Mouse (Mus musculus) liver, adult (tissue): ENCODE measurements around the gene Tmprss9.

ENCODE experiments used
- GATA4 ChIP-seq: IDR thresholded peaks from 2 replicates; pipeline ENCODE4 v1.6.1; 2014; ENCODE audit warnings: mild to moderate bottlenecking, low read length; ENCODE audit not compliant: insufficient replicate concordance

Gene Tmprss9

GRCm38 (mm10) chr10:80934136-80934985, 62.7 kb downstream of the Tmprss9 start:
- no peak for TF ChIP-seq GATA4

GRCm38 (mm10) chr10:80935241-80935640, 63.6 kb downstream of the Tmprss9 start:
- no peak for TF ChIP-seq GATA4

DNA sequence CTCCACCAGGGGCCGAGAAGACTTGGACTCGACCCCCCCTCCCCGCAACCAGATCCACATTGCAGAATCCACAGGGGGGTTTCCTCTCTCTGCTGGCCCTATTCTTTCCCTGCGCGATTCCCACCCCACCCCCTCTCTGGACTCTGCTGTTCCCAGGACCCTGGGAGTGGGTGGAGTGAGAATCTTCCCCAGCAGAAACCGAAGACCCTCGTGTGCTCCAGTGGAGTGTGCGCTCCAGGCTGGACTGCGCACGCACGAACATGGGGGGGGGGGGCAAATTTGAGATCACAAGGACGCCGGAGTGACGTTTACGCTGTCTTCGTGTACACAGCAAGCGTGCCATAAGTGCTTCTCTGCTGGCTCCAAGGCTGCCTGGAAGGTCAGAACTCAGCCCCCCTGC, 64.0 kb downstream of the Tmprss9 start:
- no peak for TF ChIP-seq GATA4

DNA sequence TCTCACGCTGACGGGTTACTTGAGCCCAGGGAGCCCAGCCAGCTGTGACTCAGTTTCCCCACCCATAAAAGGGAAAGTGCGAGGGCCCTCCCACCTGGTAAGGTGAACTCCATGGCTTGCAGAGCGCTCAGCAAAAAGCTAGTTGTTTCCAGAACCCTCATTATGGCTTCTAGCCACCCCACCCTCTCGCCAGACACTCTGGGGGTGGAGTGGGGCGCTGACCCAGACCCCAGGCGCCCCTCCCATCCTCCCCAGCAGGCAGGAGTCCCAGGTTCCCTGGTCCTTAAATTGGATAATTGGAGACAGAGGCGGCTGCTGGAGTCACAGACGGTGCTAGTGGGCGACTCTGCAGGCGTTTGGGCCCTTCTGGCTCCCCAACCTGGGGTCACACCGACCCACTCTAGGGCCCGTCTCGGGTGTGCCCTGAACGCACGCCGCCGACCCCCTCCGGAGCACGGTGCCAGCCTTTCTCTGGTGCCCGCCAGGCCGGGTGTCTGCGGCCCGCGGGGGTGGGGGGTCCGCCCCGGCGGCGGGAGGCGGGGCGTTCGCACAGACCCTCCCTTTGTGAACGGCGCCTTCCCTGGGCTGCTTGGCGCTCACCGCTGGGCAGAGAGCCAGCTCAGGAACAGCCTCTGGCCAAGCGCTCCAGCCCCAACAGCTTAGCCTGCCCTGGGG, 64.6 kb downstream of the Tmprss9 start:
- TF ChIP-seq GATA4 = no peak

DNA sequence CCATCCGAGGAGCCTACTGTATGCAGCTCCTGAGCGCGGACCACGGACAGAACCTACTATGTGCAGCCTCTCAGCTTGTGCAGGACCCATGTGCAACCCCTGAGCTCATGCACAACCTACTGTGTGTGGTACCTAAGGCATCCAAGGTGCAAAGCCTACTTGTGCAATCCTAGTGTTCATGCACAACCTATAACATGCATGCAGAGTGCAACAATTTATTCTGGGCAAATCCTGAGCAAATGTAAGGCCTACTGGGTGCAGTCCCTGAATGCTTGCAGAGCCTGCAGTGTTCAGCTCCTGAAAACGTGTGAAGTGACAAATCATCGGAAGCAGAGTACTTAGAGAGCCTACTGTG, 65.1 kb downstream of the Tmprss9 start:
- no peak for TF ChIP-seq GATA4

- no peak for TF ChIP-seq GATA4
Observed at GRCm38 (mm10) chr10:80937646-80938045, 66.0 kb downstream of the Tmprss9 start.

DNA sequence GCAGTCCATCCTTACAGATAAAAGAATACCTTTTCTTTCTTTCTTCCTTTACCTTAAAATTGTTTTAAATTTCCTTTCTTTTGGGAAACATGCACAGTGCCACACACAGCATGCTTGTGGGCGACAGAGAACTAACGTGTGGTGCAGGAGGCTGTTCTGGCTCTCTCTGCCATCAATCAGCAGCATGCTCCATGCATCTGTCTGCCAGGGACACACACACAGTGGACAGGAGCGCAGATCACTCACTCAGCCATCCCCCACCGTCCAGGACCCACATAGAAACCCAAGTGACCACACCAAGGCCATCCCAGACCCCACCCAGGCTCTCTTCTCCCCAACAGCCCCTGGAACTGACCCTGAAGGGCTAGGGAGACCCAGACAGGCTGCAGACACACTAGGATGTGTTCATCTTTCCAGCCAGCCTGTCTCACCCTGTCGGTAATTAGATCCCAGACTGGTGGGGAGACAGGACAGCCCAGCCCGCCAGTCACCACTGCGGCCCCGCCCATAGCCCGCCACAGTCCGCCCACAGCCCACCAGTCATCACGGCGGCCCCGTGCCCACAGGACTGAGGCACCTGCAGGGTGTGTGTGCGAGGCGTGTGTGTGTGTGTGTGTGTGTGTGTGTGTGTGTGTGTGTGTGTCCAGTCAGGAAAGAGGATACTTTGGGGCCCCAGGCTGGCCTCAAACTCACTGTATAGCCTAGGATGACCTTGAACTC, 67.3 kb downstream of the Tmprss9 start:
- TF ChIP-seq GATA4 = no peak

- no peak for TF ChIP-seq GATA4
Observed at GRCm38 (mm10) chr10:80939671-80940070, 68.0 kb downstream of the Tmprss9 start.

- TF ChIP-seq GATA4 = no peak
Observed at GRCm38 (mm10) chr10:80940320-80940987, 68.8 kb downstream of the Tmprss9 start.

- no peak for TF ChIP-seq GATA4
Observed at GRCm38 (mm10) chr10:80940988-80941347, 69.3 kb downstream of the Tmprss9 start.

GRCm38 (mm10) chr10:80942919-80943318, 71.3 kb downstream of the Tmprss9 start:
- TF ChIP-seq GATA4 = no peak

DNA sequence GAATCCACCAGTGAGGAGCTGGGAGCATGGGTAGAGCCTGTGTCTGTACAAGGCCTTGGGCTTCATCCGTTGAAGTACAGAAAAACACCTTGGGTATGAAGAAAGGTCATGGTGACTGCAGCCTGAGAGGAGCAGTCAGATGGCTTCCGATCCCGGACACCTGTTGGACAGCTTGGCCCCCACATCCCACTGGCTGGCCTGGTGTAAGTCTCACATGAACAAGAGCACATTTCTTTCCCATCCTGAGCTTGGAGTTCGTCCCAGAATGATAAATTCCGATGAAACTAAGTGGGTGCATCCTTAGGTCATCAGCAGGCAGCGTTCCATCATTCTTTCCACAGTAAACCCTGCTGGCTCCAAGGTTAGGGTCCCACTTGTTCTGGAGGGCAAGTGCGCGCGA, 72.1 kb downstream of the Tmprss9 start:
- no peak for TF ChIP-seq GATA4

GRCm38 (mm10) chr10:80944231-80944630, 72.6 kb downstream of the Tmprss9 start:
- TF ChIP-seq GATA4 = no peak

DNA sequence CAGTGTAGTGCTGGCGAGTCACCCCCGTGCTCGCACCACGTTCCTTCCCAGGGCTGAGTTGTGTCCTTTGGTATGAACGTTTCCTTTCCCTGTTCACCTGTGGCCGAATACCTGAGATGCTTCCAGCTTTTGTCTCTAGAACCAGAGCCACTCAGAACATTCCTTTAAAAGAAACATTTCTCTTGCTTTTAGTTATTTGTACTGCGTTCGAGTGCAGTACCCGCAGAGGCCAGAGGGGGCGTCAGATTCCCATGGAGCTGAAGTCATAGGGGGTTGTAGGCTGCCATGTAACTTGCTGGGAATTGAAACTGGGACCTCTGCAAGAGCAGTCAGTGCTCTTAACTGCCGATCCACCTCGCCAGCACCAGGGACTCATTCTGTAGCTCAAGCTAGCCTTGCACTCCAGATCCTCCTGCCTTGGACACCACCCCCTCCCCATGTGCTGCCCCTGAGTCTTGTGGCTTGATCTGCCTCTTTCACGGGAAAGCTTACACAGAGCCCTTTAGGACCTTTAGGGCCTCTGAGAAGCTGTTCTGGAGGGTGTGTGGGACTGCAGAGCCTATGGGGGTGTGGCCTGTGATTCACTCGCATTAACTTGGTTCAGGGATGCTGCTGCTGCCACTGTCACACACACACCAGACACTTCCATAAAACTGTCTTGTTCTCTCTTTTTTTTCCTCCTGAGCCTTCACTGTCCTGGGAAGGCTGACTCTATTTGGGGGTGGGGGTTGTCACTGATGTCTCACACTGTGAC, 75.2 kb downstream of the Tmprss9 start:
- TF ChIP-seq GATA4 = no peak

GRCm38 (mm10) chr10:80947802-80948201, 76.2 kb downstream of the Tmprss9 start:
- no peak for TF ChIP-seq GATA4
